Mouse (Mus musculus): ENCODE measurements around the gene Rassf5. TPM values are rescaled to one million over a fixed set of nuclear protein-coding genes. Genes with fewer than 3 reads are reported as not detected.

The Rassf5 gene
- polyA plus RNA-seq, 1 experiment from 2014 or later, result 2.6 TPM

- Histone ChIP-seq H3K9ac (no peak overlapping the region), H3K4me1 (replicated peaks) (no peaks in the 10 kb centered on the region), H3K9me3 (no peaks in the 10 kb centered on the region), H3K4me3 (no peak overlapping the region), H3K27ac (replicated peaks) (no peak overlapping the region), H3K27me3 (no peaks in the 10 kb centered on the region), H3K4me2 (no peak overlapping the region), H3K36me3 (peaks cover 8% of the 10 kb centered on the region; the same call in 1 of the 2 replicates)
- no peak for ATAC-seq (ENCODE audit: low read depth)
- WGBS, result 91% methylated on average over 9 of the region's 9 CpGs
Observed at GRCm38 (mm10) chr1:131184253-131184955, 60.7 kb downstream of the Rassf5 start.

GRCm38 (mm10) chr1:131183201-131183600 is 61.9 kb downstream of the Rassf5 start:
- H3K27ac ChIP-seq (replicated peaks), result no peak overlapping the region

GRCm38 (mm10) chr1:131181642-131182527 is 63.2 kb downstream of the Rassf5 start:
- no peak; the same call in 1 of the 2 replicates for ATAC-seq (ENCODE audit: low read depth)
- H3K27me3 ChIP-seq, result no peaks in the 10 kb centered on the region
- 68% methylated on average over 9 of the region's 9 CpGs for WGBS
- no peak overlapping the region for H3K27ac ChIP-seq (replicated peaks)
- H3K9me3 ChIP-seq, result no peaks in the 10 kb centered on the region
- no peak overlapping the region for H3K9ac ChIP-seq
- H3K4me1 ChIP-seq (replicated peaks), result no peaks in the 10 kb centered on the region; the same call in 1 of the 2 replicates
- H3K36me3 ChIP-seq, result peaks cover 24% of the 10 kb centered on the region
- H3K4me3 ChIP-seq, result no peak overlapping the region
- no peak overlapping the region for H3K4me2 ChIP-seq

More at GRCm38 (mm10) chr1:131183201-131183600, 61.9 kb downstream of the Rassf5 start:
- WGBS, result 95% methylated on average over 7 of the region's 7 CpGs
- H3K9ac ChIP-seq, result no peak overlapping the region
- no peaks in the 10 kb centered on the region for H3K27me3 ChIP-seq
- no peak overlapping the region for H3K4me2 ChIP-seq
- no peaks in the 10 kb centered on the region for H3K4me1 ChIP-seq (replicated peaks)
- peaks cover 14% of the 10 kb centered on the region; the same call in 1 of the 2 replicates for H3K36me3 ChIP-seq
- H3K4me3 ChIP-seq, result no peak overlapping the region
- no peaks in the 10 kb centered on the region for H3K9me3 ChIP-seq
- ATAC-seq (ENCODE audit: low read depth), result no peak

GRCm38 (mm10) chr1:131180386-131180785 is 64.7 kb downstream of the Rassf5 start:
- 96% methylated on average over 7 of the region's 7 CpGs for WGBS
- Histone ChIP-seq H3K4me2 (no peak overlapping the region), H3K4me3 (no peak overlapping the region), H3K9me3 (no peaks in the 10 kb centered on the region), H3K36me3 (peaks cover 39% of the 10 kb centered on the region), H3K27me3 (no peaks in the 10 kb centered on the region), H3K27ac (replicated peaks) (no peak overlapping the region), H3K9ac (no peak overlapping the region), H3K4me1 (replicated peaks) (no peaks in the 10 kb centered on the region; the same call in 1 of the 2 replicates)
- ATAC-seq (ENCODE audit: low read depth), result no peak

GRCm38 (mm10) chr1:131178083-131178482 is 67.0 kb downstream of the Rassf5 start:
- H3K4me3 ChIP-seq, result no peak overlapping the region
- ATAC-seq (ENCODE audit: low read depth), result no peak
- H3K9ac ChIP-seq, result no peak overlapping the region
- H3K36me3 ChIP-seq, result peaks cover 62% of the 10 kb centered on the region
- H3K4me1 ChIP-seq (replicated peaks), result no peaks in the 10 kb centered on the region; the same call in 1 of the 2 replicates
- H3K27me3 ChIP-seq, result no peaks in the 10 kb centered on the region
- 79% methylated on average over 5 of the region's 5 CpGs for WGBS
- no peak overlapping the region for H3K4me2 ChIP-seq
- no peaks in the 10 kb centered on the region for H3K9me3 ChIP-seq
- no peak overlapping the region for H3K27ac ChIP-seq (replicated peaks)

DNA sequence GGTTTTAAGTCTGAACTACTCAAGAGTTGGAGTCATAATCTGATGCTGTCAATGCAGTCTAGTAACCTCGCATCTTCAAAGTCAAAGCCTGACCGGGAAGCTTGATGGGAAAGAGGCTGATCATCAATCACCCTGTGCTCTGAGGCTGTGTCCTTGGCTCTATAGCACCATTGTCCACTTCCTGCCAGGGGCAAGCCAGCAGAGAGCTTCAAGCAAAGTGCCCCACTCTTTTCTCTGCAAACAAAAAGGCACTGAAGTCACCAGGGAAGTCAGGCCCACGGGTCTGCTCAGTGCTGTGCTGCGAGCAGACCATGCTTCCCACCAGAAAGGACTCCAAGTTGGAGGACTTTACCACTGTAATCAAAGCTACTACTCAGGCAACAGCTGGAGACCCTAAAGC is 67.8 kb downstream of the Rassf5 start:
- no peak overlapping the region for H3K9ac ChIP-seq
- no peaks in the 10 kb centered on the region; the same call in 1 of the 2 replicates for H3K4me1 ChIP-seq (replicated peaks)
- H3K27me3 ChIP-seq, result no peaks in the 10 kb centered on the region
- no peak overlapping the region for H3K4me3 ChIP-seq
- no peak overlapping the region for H3K27ac ChIP-seq (replicated peaks)
- ATAC-seq (ENCODE audit: low read depth), result no peak
- WGBS, result 37% methylated on average over 4 of the region's 4 CpGs
- H3K9me3 ChIP-seq, result no peaks in the 10 kb centered on the region
- no peak overlapping the region for H3K4me2 ChIP-seq
- peaks cover 70% of the 10 kb centered on the region for H3K36me3 ChIP-seq

DNA sequence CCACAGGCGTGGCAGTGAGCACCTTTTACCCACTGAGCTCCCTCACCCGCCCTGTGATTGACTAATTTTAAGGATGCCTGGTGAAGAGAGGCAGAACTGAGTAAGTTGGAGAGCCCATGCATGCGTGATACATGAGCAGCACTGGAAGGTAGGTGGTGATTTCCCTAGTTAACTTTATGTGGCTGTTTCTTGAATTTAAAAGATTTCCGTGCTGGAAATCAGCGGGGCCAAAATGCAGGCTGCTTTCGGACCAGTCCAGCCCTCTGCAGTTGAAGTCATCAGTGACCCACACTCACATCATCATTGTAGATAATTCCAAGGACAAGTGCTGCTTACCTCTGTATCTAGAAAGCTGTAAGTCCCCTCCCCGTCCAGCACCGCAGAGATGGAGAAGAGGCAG is 69.2 kb downstream of the Rassf5 start:
- Histone ChIP-seq H3K9ac (no peak overlapping the region), H3K4me2 (no peak overlapping the region), H3K27ac (replicated peaks) (no peak overlapping the region), H3K4me1 (replicated peaks) (no peaks in the 10 kb centered on the region; the same call in 1 of the 2 replicates), H3K36me3 (peaks cover 81% of the 10 kb centered on the region), H3K9me3 (no peaks in the 10 kb centered on the region), H3K27me3 (no peaks in the 10 kb centered on the region), H3K4me3 (no peak overlapping the region)
- WGBS, result 91% methylated on average over 8 of the region's 8 CpGs
- no peak for ATAC-seq (ENCODE audit: low read depth)

- no peak overlapping the region for H3K4me2 ChIP-seq
- no peak overlapping the region for H3K4me3 ChIP-seq
- H3K4me1 ChIP-seq (replicated peaks), result no peaks in the 10 kb centered on the region; the same call in 1 of the 2 replicates
- no peak overlapping the region for H3K27ac ChIP-seq (replicated peaks)
- no peaks in the 10 kb centered on the region for H3K27me3 ChIP-seq
- WGBS, result 100% methylated on average over 1 of the region's 1 CpGs
- no peaks in the 10 kb centered on the region for H3K9me3 ChIP-seq
- ATAC-seq (ENCODE audit: low read depth), result no peak
- no peak overlapping the region for H3K9ac ChIP-seq
- H3K36me3 ChIP-seq, result peaks cover 87% of the 10 kb centered on the region
Observed at GRCm38 (mm10) chr1:131175189-131175588, 69.9 kb downstream of the Rassf5 start.

DNA sequence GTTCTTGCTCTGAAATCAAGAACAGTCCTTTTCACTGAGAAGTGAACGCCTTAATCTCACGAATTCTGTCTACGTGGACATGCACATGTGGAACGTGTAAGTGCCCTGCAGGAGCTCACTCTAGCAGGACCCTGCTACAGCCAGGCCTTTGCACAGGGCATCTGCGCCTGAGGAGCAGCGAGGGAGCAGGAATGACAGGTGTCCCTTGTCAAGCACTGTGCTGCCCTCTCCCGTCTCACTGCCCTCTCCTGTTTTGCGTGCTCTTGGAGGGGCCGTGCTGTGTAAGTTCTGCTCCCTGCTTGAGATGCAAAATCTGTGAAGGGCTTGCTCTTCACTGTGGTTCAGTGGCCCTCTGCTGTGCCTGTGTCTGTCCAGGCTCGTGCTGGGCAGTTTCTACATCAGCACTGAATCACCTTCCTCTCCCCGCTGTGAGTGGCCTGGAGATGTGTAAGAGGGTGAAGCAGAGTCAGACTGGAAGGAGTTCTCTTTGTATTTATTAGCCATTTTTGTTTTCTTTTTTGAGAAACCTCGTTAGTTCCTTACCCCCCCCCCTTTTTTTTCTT is 70.7 kb downstream of the Rassf5 start:
- no peaks in the 10 kb centered on the region for H3K9me3 ChIP-seq
- no peak for ATAC-seq (ENCODE audit: low read depth)
- no peaks in the 10 kb centered on the region; the same call in 1 of the 2 replicates for H3K4me1 ChIP-seq (replicated peaks)
- WGBS, result 89% methylated on average over 12 of the region's 12 CpGs
- H3K27me3 ChIP-seq, result no peaks in the 10 kb centered on the region
- no peak overlapping the region for H3K27ac ChIP-seq (replicated peaks)
- H3K36me3 ChIP-seq, result peaks cover 90% of the 10 kb centered on the region
- no peak overlapping the region for H3K4me3 ChIP-seq
- no peak overlapping the region for H3K4me2 ChIP-seq
- H3K9ac ChIP-seq, result no peak overlapping the region

- Histone ChIP-seq H3K4me2 (no peak overlapping the region), H3K27ac (replicated peaks) (no peak overlapping the region), H3K4me1 (replicated peaks) (no peaks in the 10 kb centered on the region; the same call in 1 of the 2 replicates), H3K9ac (no peak overlapping the region), H3K4me3 (no peak overlapping the region), H3K9me3 (no peaks in the 10 kb centered on the region), H3K36me3 (peaks cover 95% of the 10 kb centered on the region), H3K27me3 (no peaks in the 10 kb centered on the region)
- WGBS, result 82% methylated on average over 6 of the region's 6 CpGs
- no peak for ATAC-seq (ENCODE audit: low read depth)
Observed at GRCm38 (mm10) chr1:131173809-131174208, 71.2 kb downstream of the Rassf5 start.

GRCm38 (mm10) chr1:131173001-131173400 is 72.1 kb downstream of the Rassf5 start:
- Histone ChIP-seq H3K4me3 (no peak overlapping the region), H3K4me1 (replicated peaks) (no peaks in the 10 kb centered on the region; the same call in 1 of the 2 replicates), H3K27ac (replicated peaks) (no peak overlapping the region), H3K27me3 (no peaks in the 10 kb centered on the region), H3K4me2 (no peak overlapping the region), H3K9me3 (no peaks in the 10 kb centered on the region), H3K36me3 (peaks cover 98% of the 10 kb centered on the region), H3K9ac (no peak overlapping the region)
- 85% methylated on average over 7 of the region's 7 CpGs for WGBS
- no peak for ATAC-seq (ENCODE audit: low read depth)

GRCm38 (mm10) chr1:131167612-131168011 is 77.4 kb downstream of the Rassf5 start:
- Histone ChIP-seq H3K4me3 (no peak overlapping the region), H3K36me3 (peaks cover 98% of the 10 kb centered on the region), H3K9ac (no peak overlapping the region), H3K4me2 (no peak overlapping the region), H3K9me3 (no peaks in the 10 kb centered on the region), H3K4me1 (replicated peaks) (no peaks in the 10 kb centered on the region), H3K27me3 (no peaks in the 10 kb centered on the region), H3K27ac (replicated peaks) (no peak overlapping the region)
- 94% methylated on average over 10 of the region's 10 CpGs for WGBS
- no peak for ATAC-seq (ENCODE audit: low read depth)

Measured in neural tube, embryonic 13.5 days (tissue).